Mouse (Mus musculus) heart, adult 18-20 months (tissue): ENCODE data around the gene Ptprg. TPM values are rescaled to one million over a fixed set of nuclear protein-coding genes. Genes with fewer than 3 reads are reported as not detected.

Experiments
- DNase-seq, 2 experiments: peaks; one replicate each; pipeline ENCODE4 v3.0.0; 2021 to 2022; ENCODE audit warnings: mixed read lengths in 1 of 2
- total RNA-seq, 2 experiments: library from RNA; stranded (reverse); gene quantifications; 2 replicates each; pipeline ENCODE4 v1.2.3; 2021

Ptprg gene
- total RNA-seq, 2 experiments from 2014 or later: 46.4 to 51.8 TPM

GRCm38 (mm10) chr14:12143941-12144485 lies 590.7 kb downstream of the Ptprg start:
- DNase-seq: no peak

- DNase-seq: no peak
Measured at GRCm38 (mm10) chr14:12145919-12146318, 592.6 kb downstream of the Ptprg start.

DNA sequence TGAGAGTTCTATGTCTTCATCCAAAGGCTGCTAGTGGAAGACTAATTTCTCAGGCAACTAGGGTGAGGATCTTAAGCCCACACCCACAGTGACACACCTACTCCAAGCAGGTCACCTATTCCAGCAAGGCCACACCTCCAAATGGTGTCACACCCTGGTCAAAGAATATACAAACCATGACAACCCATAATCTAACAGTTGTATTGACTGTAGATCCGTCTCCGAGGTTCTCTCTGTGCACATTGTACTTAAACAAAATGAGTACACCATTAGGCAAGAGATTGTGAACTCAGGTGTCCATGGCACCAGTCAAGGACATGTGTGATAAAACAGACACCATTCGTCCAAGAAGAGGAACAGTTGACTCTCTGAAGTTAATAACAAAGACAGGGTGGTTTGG lies 596.2 kb downstream of the Ptprg start:
- DNase-seq: no peak

- peak; percentile 39 to 70 for DNase-seq
Measured at GRCm38 (mm10) chr14:12151927-12152326, 598.6 kb downstream of the Ptprg start.

GRCm38 (mm10) chr14:12152748-12153147 lies 599.4 kb downstream of the Ptprg start:
- no peak for DNase-seq

DNA sequence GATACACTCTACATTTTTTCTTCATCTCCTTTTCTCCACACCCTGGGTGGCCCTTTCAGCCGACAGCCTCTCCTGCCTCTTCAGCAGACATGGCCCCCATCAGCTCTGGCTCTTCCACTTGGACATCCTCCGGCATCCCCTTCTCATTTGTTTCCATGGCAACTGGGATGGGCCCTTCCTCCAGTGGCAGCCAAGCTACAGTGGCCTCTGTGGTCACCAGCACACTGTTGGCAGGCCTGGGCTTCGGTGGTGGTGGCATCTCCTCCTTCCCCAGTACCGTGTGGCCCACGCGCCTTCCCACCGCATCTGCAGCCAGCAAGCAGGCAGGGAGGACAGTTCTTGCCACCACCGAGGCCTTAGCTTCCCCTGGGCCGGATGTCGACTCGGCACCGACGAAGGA lies 600.3 kb downstream of the Ptprg start:
- no peak for DNase-seq

DNA sequence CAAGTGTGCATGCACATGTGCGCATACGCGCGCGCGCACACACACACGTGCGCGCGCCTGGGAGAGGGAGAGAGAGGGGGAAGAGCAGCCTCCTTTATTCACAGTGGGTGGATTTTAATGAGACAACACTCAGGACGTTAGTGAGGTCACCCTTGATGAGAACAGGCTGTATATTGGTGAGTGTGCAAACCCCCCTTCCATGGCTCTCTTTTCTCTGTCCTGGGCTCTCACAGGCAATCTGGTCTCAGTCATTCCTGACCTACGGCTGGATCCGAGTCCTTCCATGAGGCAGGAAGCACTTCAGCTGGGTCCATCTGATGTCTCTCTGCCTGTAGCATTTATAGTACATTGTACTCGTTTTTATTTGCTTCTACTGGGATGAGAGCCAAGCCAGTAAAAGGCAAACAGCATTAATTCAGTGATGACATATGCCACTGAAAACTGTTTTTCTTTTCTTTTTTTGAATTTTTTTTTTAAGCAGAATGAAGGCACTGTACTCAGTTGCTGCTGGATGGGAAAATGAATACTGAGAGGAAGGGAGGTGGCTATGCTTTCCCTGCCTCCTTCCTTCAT lies 608.5 kb downstream of the Ptprg start:
- no peak for DNase-seq

DNA sequence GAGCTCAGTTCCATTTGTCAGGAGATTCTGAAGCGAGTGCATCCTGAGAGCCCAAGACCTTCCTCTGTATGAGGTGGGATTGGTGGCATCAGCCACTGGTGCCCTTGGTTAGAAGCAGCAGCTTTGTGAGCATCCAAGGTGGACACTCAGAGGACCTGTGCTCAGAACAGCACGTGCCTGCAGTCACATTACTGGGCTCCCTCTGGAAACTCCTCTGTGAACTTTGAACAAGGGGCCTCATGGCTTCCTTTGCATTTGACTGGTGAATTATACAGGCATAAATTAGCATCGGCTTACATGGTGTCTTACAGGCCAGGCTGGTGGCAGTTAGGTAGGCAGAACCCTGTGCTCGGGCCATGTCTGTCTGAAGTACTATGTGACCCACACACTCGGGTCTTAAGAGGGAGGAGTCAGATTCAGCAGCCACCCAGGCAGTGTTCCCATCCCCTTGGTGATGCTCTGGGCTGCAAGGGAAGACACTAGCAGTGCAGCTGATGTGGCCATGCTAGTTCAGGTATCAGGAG lies 609.1 kb downstream of the Ptprg start:
- no peak for DNase-seq

- DNase-seq: peak; percentile 14 to 32
Measured at GRCm38 (mm10) chr14:12163196-12163595, 609.9 kb downstream of the Ptprg start.

DNA sequence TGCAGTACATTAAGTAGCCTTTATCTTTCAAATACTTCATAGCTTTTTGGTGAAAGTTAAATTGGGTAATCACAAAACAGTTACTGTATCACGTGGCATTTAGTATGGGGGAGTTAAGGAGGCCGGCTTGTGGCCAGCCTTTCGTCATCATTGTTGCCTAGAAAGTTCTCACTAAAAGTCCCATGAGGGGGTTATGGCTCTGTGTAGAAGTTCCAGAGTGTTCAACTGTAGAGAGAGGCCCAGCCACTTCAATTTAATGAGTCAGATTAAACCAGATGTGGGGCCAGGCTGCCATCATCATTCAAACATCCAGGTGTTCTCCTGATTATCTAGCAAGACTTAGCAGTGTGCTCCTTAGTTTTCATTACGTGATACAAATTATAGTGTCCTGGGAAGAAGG lies 613.9 kb downstream of the Ptprg start:
- DNase-seq: peak in 1 of 2 experiments; percentile 23

GRCm38 (mm10) chr14:12167651-12168050 lies 614.3 kb downstream of the Ptprg start:
- no peak for DNase-seq

GRCm38 (mm10) chr14:12177436-12177835 lies 624.1 kb downstream of the Ptprg start:
- no peak for DNase-seq

DNA sequence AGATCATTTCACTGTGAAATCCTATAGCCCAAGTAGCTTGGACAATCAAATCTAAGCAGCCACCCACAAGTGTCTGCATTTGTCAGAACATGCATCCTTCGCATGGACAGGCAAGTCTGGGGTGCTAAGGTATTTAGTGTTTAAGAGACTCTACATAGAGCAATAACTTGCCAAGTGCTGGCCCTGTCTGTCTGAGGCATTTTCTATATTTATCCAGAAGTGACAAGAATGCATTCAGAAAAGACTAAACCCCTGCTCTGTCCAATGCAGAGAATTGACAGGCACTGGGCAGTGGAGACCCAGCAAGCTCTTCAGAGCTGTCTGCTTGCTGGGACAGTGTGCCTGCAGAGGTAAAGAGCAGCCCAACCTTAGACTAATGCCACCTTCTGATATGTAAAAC lies 625.3 kb downstream of the Ptprg start:
- no peak for DNase-seq

DNA sequence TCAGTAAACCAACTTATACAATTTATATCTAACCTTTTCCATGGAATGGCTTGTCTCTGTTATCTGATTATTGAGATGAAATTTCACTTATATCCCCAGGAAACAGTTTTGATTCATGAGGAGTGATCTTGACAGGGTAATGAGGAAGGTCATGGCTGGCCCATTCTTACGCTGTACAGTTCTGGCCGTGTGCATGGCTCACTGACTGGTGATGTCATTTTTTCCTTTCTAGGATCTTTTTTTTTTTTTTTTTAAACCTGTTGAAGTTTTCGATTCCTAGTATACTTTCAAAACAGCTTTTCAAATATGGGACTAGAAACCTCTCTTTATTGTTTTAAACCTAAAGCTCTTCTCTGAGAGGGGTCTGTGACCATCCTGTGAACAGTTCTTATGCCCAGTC lies 626.8 kb downstream of the Ptprg start:
- no peak for DNase-seq

GRCm38 (mm10) chr14:12185040-12185439 lies 631.7 kb downstream of the Ptprg start:
- DNase-seq: no peak

DNA sequence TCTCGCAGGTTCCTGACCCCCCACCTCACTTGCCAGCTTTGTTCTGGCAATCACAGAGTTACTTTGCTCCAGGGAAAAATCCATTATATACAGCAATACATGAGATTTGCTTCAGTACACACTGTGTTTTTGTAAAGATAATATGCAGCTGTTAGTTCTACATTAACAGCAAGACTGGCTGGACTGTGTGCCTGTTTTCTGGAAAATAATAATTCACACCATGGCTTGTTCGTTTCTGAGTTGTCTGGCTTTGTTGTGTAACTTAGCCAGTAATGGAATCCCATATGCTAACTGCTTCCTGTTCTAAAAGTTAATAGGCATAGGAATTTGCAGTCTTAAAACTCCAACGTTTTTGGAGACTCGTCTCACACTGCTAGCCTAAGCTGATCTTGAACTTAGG lies 635.0 kb downstream of the Ptprg start:
- no peak for DNase-seq

DNA sequence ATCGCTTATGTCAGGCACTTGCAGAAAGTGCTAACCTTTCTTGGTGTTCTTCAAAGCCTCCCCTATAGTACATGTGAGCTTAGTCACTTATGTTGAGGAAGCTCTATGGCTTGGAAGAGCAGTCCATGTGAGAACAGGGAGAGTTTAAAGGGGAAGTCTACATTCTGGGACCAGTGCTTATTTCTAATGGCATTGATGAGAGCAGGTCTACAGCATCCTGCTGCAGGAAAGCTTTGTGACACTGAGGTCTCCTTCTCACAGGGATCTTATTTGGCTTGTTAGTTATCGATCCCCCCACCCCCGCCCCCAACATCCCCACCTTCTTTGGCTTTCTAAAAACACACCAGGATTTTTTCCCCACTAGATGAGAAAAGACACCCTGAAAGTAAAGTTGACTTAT lies 635.9 kb downstream of the Ptprg start:
- DNase-seq: no peak

- DNase-seq: no peak
Measured at GRCm38 (mm10) chr14:12189717-12190600, 636.6 kb downstream of the Ptprg start.

- no peak for DNase-seq
Measured at GRCm38 (mm10) chr14:12191076-12191475, 637.7 kb downstream of the Ptprg start.

- DNase-seq: peak in 1 of 2 experiments; percentile 12
Measured at GRCm38 (mm10) chr14:12198735-12199134, 645.4 kb downstream of the Ptprg start.

- DNase-seq: peak; percentile 2 to 12
Measured at GRCm38 (mm10) chr14:12199956-12200950, 646.9 kb downstream of the Ptprg start.

DNA sequence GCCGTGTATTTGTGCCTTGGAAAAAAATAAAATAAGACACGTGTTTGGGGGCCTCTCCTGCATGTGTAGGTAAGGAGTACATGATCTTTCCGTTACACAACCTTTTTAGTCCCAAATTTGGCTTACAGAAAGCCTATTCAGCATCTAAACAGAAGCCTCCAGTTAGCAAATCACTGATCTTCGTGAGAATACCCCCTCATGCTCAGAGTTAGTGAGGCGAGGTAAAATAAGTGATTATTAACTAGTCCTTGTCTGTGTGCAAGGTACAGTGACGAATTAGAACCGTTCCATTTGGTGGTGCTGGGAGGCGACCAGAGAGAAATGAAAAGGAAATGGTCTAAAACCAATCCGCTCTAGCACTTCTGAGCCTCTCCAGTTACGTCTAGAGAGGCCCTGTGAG lies 648.9 kb downstream of the Ptprg start:
- no peak for DNase-seq
